Mouse (Mus musculus) kidney, adult 2 months (tissue): Measurements from ENCODE around the gene Slc6a9.

ENCODE experiments used
- CTCF ChIP-seq: fragments of 200-500 bp; conservative IDR thresholded peaks from 2 replicates; pipeline ENCODE4 v1.5.1; 2011; ENCODE audit warnings: low read depth, mild to moderate bottlenecking, control low read depth, low read length, moderate library complexity, mixed read lengths; ENCODE audit not compliant: insufficient read depth, insufficient read length
- POLR2A ChIP-seq: fragments of 200-500 bp; IDR thresholded peaks from one replicate; pipeline ENCODE4 v1.6.1; 2011; ENCODE audit warnings: low read depth, low read length, control low read depth

GRCm38 (mm10) chr4:117917847-117918246 lies 83.5 kb downstream of the Slc6a9 start:
- TF ChIP-seq POLR2A = no peak
- TF ChIP-seq CTCF = no peak
